Mouse (Mus musculus): ENCODE results near the gene Chsy1.

DNA sequence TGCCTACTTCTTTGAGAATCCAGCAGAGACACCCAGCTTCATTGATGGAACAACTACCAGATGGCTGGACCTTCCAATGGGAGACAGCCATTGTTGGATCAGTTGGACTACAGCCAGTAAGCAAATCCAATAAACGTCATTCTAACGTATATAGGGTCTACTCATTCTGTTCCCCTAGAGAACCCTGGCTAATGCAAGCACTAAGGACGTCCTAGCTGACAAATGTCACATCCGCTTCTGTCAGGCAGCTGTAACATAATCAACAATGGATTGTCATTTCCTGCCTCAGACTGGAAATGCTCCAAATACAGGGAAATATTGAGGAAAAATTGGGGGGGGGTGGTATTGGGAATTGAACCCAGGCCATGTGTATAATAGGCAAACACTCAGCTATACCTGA lies 3.5 kb upstream of the Chsy1 start:
- TF ChIP-seq CTCF (IDR thresholded peaks at IDR 0.05) (no peak), EP300 (IDR thresholded peaks at IDR 0.05) (no peak)
